Mouse (Mus musculus) kidney, adult 2 months (tissue): ENCODE results near the gene Rbfox1. TPM values are rescaled to one million over a fixed set of nuclear protein-coding genes. Genes with fewer than 3 reads are reported as not detected.

Experiments
- DNase-seq: peaks from one replicate; pipeline ENCODE4 v3.0.0; 2021
- H3K27ac ChIP-seq: fragments of 200-500 bp; 2 replicates; pipeline ENCODE4 v1.5.1; 2012; ENCODE audit warnings: low read depth, low read length, control low read depth, inconsistent platforms; ENCODE audit not compliant: insufficient read depth
- H3K27me3 ChIP-seq: fragments of 200-500 bp; replicated peaks from 2 replicates; pipeline ENCODE4 v1.6.1; 2012; ENCODE audit warnings: mild to moderate bottlenecking, moderate library complexity, low read length, inconsistent platforms; ENCODE audit not compliant: control insufficient read depth, insufficient read depth
- H3K36me3 ChIP-seq: fragments of 200-500 bp; 2 replicates; pipeline ENCODE4 v1.6.1; 2012; ENCODE audit warnings: mild to moderate bottlenecking, moderate library complexity, low read length, inconsistent platforms; ENCODE audit not compliant: control insufficient read depth, insufficient read depth
- H3K4me1 ChIP-seq: fragments of 200-500 bp; 2 replicates; pipeline ENCODE4 v1.6.1; 2011; ENCODE audit warnings: low read length; ENCODE audit not compliant: control insufficient read depth, insufficient read depth
- H3K4me3 ChIP-seq: fragments of 200-500 bp; 2 replicates; pipeline ENCODE4 v1.5.1; 2011; ENCODE audit warnings: mild to moderate bottlenecking, low read depth, low read length, control low read depth; ENCODE audit not compliant: insufficient read depth
- CTCF ChIP-seq: fragments of 200-500 bp; conservative IDR thresholded peaks from 2 replicates; pipeline ENCODE4 v1.5.1; 2011; ENCODE audit warnings: low read depth, mild to moderate bottlenecking, control low read depth, low read length, moderate library complexity, mixed read lengths; ENCODE audit not compliant: insufficient read depth, insufficient read length
- POLR2A ChIP-seq: fragments of 200-500 bp; IDR thresholded peaks from one replicate; pipeline ENCODE4 v1.6.1; 2011; ENCODE audit warnings: low read depth, low read length, control low read depth
- WGBS: fragments of 180-500 bp; shearing (Covaris S2); methylation state at CpG from one replicate; pipeline ENCODE4 v1.1.7; 2018; 5-methylcytosine and 5-hydroxymethylcytosine counted together
- polyA plus RNA-seq: library from polyadenylated mRNA; depleted of rRNA; stranded (reverse); fragments of >200 nt; gene quantifications from 2 replicates; pipeline ENCODE4 v1.2.3, GENCODE M21; 2012

Gene Rbfox1
- polyA plus RNA-seq, 1 experiment, result 4.2 TPM

DNA sequence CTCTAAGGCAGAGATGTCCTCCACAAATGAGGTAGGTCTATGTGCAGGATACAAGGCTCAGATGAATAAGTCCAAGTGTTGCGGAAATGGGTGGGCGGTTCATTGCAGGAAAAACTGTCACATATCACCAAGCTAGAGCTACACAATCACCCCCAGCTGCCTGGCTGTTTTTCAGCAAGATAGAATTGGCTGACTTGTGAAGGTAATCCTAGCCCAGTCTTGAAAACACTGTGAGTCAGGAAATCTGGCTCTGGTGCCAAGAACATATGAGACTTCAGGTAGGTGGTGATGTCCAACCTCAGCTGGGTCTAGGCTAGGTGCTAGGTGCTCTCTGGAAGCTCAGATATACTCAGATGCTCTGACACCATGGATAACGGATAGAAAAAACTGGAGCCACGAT, 1372.2 kb downstream of the Rbfox1 start:
- no peaks in the 10 kb centered on the region for H3K36me3 ChIP-seq
- no peaks in the 10 kb centered on the region for H3K27me3 ChIP-seq
- no peaks in the 10 kb centered on the region for H3K4me1 ChIP-seq
- H3K4me3 ChIP-seq, result no peak overlapping the region
- H3K27ac ChIP-seq, result no peak overlapping the region
- WGBS, result 91% methylated on average over 4 of the region's 4 CpGs
- DNase-seq, result no peak
- TF ChIP-seq CTCF (no peak), POLR2A (no peak)

DNA sequence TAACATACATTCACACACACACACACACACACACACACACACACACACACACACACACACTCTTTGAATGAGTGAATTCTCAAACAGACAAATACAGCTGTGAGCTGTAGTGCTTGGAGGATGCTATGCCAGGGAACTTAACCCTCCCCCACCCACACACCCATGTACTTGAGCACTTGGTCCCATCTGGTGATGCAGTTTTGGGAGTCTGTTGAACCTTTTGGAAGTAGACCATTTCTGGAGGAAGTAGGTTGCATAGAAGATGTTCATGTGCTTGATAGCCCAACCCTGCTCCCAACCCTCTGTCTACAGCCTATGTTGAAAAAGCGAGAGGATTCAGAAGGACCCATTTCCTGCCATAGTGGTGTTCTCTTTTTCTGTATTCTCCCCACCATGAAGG, 1378.1 kb downstream of the Rbfox1 start:
- Histone ChIP-seq H3K4me3 (no peak overlapping the region), H3K36me3 (no peaks in the 10 kb centered on the region), H3K27me3 (no peaks in the 10 kb centered on the region), H3K27ac (no peak overlapping the region), H3K4me1 (no peaks in the 10 kb centered on the region)
- no peak for DNase-seq
- WGBS, result 86% methylated on average over 1 of the region's 1 CpGs
- TF ChIP-seq CTCF, result no peak
- TF ChIP-seq POLR2A, result no peak

DNA sequence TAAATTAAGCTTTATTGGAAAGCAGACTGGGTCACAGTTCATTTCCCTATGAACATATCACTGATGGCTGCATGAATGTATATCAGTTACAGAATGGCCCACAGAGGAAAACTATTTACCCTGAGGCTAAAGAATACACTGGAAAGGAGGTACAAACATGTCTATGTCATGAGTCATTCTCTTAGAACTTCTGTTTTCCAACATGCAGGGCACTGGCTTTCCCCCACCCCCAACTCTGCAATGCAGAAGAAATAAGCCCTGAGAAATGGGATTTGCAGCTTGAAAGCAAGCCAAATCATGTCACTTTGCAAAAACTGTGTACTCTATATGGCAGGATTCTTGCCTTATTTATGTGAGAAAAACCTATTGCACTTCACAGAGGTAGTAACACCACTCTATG, 1380.6 kb downstream of the Rbfox1 start:
- Histone ChIP-seq H3K4me3 (no peak overlapping the region), H3K27ac (no peak overlapping the region), H3K4me1 (no peaks in the 10 kb centered on the region), H3K27me3 (no peaks in the 10 kb centered on the region), H3K36me3 (no peaks in the 10 kb centered on the region)
- TF ChIP-seq POLR2A, result no peak
- DNase-seq, result no peak

DNA sequence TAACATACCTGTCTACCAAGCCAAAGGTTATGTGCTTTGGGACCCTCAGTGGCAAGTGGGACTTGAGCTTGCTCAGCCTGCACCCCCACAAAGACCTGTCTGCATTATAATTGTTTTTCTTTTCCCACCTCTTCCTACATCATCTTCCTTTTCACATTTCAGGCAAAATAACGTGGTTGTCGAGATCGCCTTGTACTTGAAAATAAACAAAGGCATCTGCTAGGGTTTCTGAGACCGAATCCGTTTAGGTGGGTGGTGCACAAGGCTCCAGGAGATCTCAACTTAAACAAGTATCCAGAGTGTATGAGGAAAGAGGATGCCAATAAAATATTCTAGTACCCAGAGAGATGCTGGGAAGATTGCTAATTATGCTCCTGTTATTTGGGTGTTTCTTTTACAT, 1390.3 kb downstream of the Rbfox1 start:
- Histone ChIP-seq H3K27me3 (no peaks in the 10 kb centered on the region), H3K4me3 (no peak overlapping the region), H3K4me1 (no peaks in the 10 kb centered on the region), H3K27ac (no peak overlapping the region), H3K36me3 (no peaks in the 10 kb centered on the region)
- no peak for DNase-seq
- WGBS, result 92% methylated on average over 5 of the region's 5 CpGs
- no peak for TF ChIP-seq CTCF
- TF ChIP-seq POLR2A, result no peak

DNA sequence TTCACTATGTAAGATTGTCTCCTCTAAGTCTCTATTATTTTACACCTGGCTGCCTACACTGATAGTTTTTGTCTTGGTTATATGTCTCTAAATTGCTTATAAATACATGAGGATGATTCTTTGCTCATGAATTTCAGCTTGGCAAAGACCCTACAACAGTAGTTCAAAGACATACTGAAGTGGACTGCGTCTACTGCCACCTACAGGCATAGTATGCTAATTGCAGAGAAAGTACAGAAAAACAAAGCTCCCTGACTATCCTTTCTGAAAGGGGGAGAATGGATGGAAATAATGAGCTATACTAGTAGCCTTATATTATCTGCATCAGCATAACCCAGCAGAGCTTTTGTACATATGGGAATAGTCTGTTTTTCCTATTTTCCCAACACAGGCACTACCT, 1390.7 kb downstream of the Rbfox1 start:
- TF ChIP-seq CTCF, result 0 out of 2 replicates have a peak, but pooled peaks have one; percentile 2
- TF ChIP-seq POLR2A, result no peak
- no peak overlapping the region for H3K27ac ChIP-seq
- no peaks in the 10 kb centered on the region for H3K4me1 ChIP-seq
- no peaks in the 10 kb centered on the region for H3K36me3 ChIP-seq
- H3K27me3 ChIP-seq, result no peaks in the 10 kb centered on the region
- 70% methylated on average over 1 of the region's 1 CpGs for WGBS
- peak; percentile 2 for DNase-seq
- no peak overlapping the region for H3K4me3 ChIP-seq

DNA sequence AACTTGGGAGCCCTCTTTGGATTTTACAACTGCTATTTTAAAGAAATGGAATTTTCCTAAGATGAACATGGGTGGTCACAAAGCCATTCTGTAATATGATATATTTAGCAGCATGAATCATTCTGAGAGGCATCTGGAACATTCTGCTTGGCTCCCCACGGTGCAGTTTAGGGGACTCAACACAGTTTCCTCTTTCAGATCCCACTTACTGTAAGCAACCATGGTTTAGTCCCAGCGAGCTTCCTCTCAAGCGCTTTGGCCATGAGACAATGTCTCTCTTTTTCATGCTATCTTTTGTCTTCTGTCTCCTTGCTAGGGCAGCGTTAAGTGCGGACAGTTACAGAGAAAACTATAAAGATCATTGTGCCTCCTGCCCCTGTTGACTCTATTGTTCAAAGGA, 1394.4 kb downstream of the Rbfox1 start:
- TF ChIP-seq POLR2A, result no peak
- TF ChIP-seq CTCF, result no peak
- WGBS, result 67% methylated on average over 5 of the region's 5 CpGs
- H3K36me3 ChIP-seq, result no peaks in the 10 kb centered on the region
- no peak overlapping the region for H3K27ac ChIP-seq
- no peaks in the 10 kb centered on the region for H3K4me1 ChIP-seq
- peak; percentile 7 for DNase-seq
- H3K4me3 ChIP-seq, result no peak overlapping the region
- H3K27me3 ChIP-seq, result no peaks in the 10 kb centered on the region

DNA sequence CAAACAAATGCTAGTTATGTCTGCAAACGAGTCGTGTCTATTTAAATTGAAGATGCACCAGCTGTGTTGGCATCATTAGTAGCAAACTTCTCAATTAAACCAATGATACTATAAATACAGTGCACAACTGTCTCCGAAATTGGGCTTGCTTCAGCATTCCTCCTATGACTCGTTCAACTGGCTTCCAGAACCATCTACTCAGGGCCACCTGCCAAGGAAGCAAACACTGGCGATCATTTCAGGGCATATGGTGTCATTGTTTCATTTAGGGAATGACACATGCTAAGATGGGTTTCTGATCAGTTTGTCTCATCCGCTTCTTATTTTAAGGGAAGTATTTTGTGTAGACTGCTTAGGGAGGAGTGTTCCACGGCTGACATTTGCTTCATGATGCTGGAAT, 1397.1 kb downstream of the Rbfox1 start:
- H3K27me3 ChIP-seq, result no peaks in the 10 kb centered on the region
- no peak overlapping the region for H3K4me3 ChIP-seq
- TF ChIP-seq POLR2A (no peak), CTCF (no peak)
- no peaks in the 10 kb centered on the region for H3K36me3 ChIP-seq
- no peak for DNase-seq
- H3K4me1 ChIP-seq, result no peaks in the 10 kb centered on the region
- H3K27ac ChIP-seq, result no peak overlapping the region
- WGBS, result 86% methylated on average over 7 of the region's 7 CpGs

DNA sequence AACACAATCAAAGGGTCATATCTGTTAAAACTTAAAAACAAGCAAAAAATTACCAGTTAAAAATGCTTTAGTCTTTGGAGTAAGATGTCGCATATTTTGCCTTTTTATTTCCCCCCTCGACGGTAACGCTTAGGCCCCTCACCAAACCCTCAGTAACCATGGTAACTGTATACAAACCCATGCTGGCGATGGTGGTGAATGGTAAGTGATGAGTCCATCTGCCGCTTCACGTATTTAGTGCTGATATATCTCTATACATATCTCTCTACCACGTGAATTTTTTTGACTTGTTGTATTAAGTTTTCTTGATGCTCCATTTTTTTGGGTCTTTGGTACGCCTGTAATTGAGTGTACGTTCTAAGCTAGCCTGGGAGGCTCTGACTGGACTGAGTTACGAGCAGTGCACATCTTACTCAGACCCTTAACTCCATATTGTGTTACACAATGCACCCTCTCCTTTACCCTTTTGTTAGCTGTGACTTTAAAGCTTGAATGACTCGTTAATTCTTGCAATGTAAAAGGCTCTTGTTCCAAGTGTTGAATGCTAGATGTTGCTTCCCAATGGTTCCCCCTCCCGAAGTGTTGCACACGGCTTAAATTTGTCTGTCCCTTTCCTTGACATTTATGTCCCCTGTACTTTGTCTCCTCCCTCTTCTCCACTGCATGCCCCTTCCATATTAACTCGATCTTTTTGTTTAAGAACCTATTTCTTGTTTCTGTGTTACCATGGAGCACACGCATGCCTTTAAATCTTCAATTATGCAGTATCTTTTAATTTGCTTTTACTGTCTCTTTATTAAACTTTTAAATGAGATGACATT, 1408.0 kb downstream of the Rbfox1 start:
- TF ChIP-seq CTCF, result no peak
- no peak for TF ChIP-seq POLR2A
- H3K27ac ChIP-seq, result no peak overlapping the region
- H3K27me3 ChIP-seq, result no peaks in the 10 kb centered on the region
- no peak overlapping the region for H3K4me3 ChIP-seq
- H3K36me3 ChIP-seq, result no peaks in the 10 kb centered on the region
- no peak for DNase-seq
- no peaks in the 10 kb centered on the region for H3K4me1 ChIP-seq
- 77% methylated on average over 16 of the region's 16 CpGs for WGBS
